Mouse (Mus musculus) heart, embryonic 16.5 days (tissue): ENCODE results near the gene Ncoa6. TPM values are rescaled to one million over a fixed set of nuclear protein-coding genes. Genes with fewer than 3 reads are reported as not detected.
"Not testable (repeated sequence)": the region's sequence is repeated elsewhere in the genome, so short reads cannot be mapped to it uniquely, and the experiment has no call there.

ENCODE experiments used
- ATAC-seq: fragments of 200-750 bp; cut with Nextera tagmentation; replicated peaks from 2 replicates; pipeline ENCODE4 v1.8.0; 2017; ENCODE audit warnings: moderate number of reproducible peaks; ENCODE audit not compliant: insufficient read depth, low FRiP score; ENCODE audit errors: extremely low read depth
- H3K27ac ChIP-seq: fragments of 300-500 bp; sonication (generic); 2 replicates; pipeline ENCODE4 v1.5.1; 2014; ENCODE audit warnings: mild to moderate bottlenecking, low read length, control low read depth, moderate library complexity
- H3K27me3 ChIP-seq: fragments of 300-500 bp; sonication (generic); 2 replicates; pipeline ENCODE4 v1.6.1; 2014; ENCODE audit warnings: low read length, mixed read lengths; ENCODE audit not compliant: control insufficient read depth, insufficient read depth
- H3K36me3 ChIP-seq: fragments of 300-500 bp; sonication (generic); 2 replicates; pipeline ENCODE4 v1.6.1; 2014; ENCODE audit not compliant: control insufficient read depth, insufficient read depth
- H3K4me1 ChIP-seq: fragments of 300-500 bp; sonication (generic); 2 replicates; pipeline ENCODE4 v1.6.1; 2014; ENCODE audit warnings: low read length, mixed read lengths; ENCODE audit not compliant: control insufficient read depth, insufficient read depth
- H3K4me2 ChIP-seq: fragments of 300-500 bp; sonication (generic); 2 replicates; pipeline ENCODE4 v1.6.1; 2014; ENCODE audit warnings: low read depth, mild to moderate bottlenecking, control low read depth, low read length
- H3K4me3 ChIP-seq: fragments of 300-500 bp; sonication (generic); 2 replicates; pipeline ENCODE4 v1.5.1; 2014; ENCODE audit warnings: mild to moderate bottlenecking, control low read depth, low read length
- H3K9ac ChIP-seq: fragments of 300-500 bp; sonication (generic); 2 replicates; pipeline ENCODE4 v1.6.1; 2014; ENCODE audit warnings: low read length, control low read depth
- H3K9me3 ChIP-seq: fragments of 300-500 bp; sonication (generic); replicated peaks from 2 replicates; pipeline ENCODE4 v1.6.1; 2016; ENCODE audit warnings: low read length; ENCODE audit not compliant: control insufficient read depth
- WGBS: fragments of 180-500 bp; shearing (Covaris S2); extraction: QIAGEN DNeasy Blood & Tissue Kit; methylation state at CpG from one replicate; pipeline ENCODE4 v1.1.7; 2014; 5-methylcytosine and 5-hydroxymethylcytosine counted together
- polyA plus RNA-seq: library from polyadenylated mRNA; unstranded; fragments of >200 nt; fragmentation: Nextera tagmentation; extraction: Ambion mirVana; gene quantifications from 2 replicates; pipeline ENCODE4 v1.2.1, GENCODE M21; 2015

Gene Ncoa6
- polyA plus RNA-seq, 1 experiment from 2014 or later, result 13.1 TPM

GRCm38 (mm10) chr2:155451256-155451655 is 22.4 kb downstream of the Ncoa6 start:
- no peak overlapping the region for H3K27ac ChIP-seq
- 0 out of 2 replicates have a peak, but pooled peaks cover 2% of the 10 kb centered on the region for H3K36me3 ChIP-seq
- no peak overlapping the region for H3K4me2 ChIP-seq
- H3K9me3 ChIP-seq, result no peaks in the 10 kb centered on the region; the same call in 1 of the 2 replicates
- H3K9ac ChIP-seq, result no peak overlapping the region
- no peak for ATAC-seq
- no peak overlapping the region for H3K4me3 ChIP-seq
- no peaks in the 10 kb centered on the region for H3K4me1 ChIP-seq
- WGBS, result 90% methylated on average over 5 of the region's 5 CpGs
- H3K27me3 ChIP-seq, result no peaks in the 10 kb centered on the region

GRCm38 (mm10) chr2:155447906-155448305 is 25.8 kb downstream of the Ncoa6 start:
- not testable (repeated sequence) for H3K27ac ChIP-seq, H3K27me3 ChIP-seq, ATAC-seq, H3K36me3 ChIP-seq, H3K4me1 ChIP-seq, H3K9ac ChIP-seq, H3K4me2 ChIP-seq, H3K4me3 ChIP-seq, H3K9me3 ChIP-seq
- WGBS, result 94% methylated on average over 1 of the region's 1 CpGs

- H3K4me1 ChIP-seq, result no peaks in the 10 kb centered on the region
- H3K27me3 ChIP-seq, result no peaks in the 10 kb centered on the region
- no peak overlapping the region for H3K4me3 ChIP-seq
- H3K4me2 ChIP-seq, result no peak overlapping the region
- H3K9me3 ChIP-seq, result no peaks in the 10 kb centered on the region
- ATAC-seq, result no peak
- 0 out of 2 replicates have a peak, but pooled peaks cover 2% of the 10 kb centered on the region for H3K36me3 ChIP-seq
- H3K9ac ChIP-seq, result no peak overlapping the region
- no peak overlapping the region for H3K27ac ChIP-seq
- 63% methylated on average over 2 of the region's 2 CpGs for WGBS
These were observed 30.2 kb downstream of the Ncoa6 start for GRCm38 (mm10) chr2:155443446-155443845.

- H3K4me1 ChIP-seq, result no peaks in the 10 kb centered on the region
- ATAC-seq, result no peak
- H3K4me3 ChIP-seq, result no peak overlapping the region
- H3K9ac ChIP-seq, result no peak overlapping the region
- no peaks in the 10 kb centered on the region for H3K9me3 ChIP-seq
- H3K27me3 ChIP-seq, result no peaks in the 10 kb centered on the region
- no peak overlapping the region for H3K4me2 ChIP-seq
- 80% methylated on average over 4 of the region's 4 CpGs for WGBS
- peaks cover 2% of the 10 kb centered on the region; the same call in 1 of the 2 replicates for H3K36me3 ChIP-seq
- H3K27ac ChIP-seq, result no peak overlapping the region
These were observed 30.8 kb downstream of the Ncoa6 start for GRCm38 (mm10) chr2:155442916-155443315.

- H3K9ac ChIP-seq, result no peak overlapping the region
- no peak for ATAC-seq
These were observed 37.2 kb downstream of the Ncoa6 start for GRCm38 (mm10) chr2:155436445-155436844.

GRCm38 (mm10) chr2:155420911-155421310 is 52.8 kb downstream of the Ncoa6 start:
- no peak overlapping the region for H3K4me2 ChIP-seq
- no peak for ATAC-seq
- H3K9ac ChIP-seq, result no peak overlapping the region
- H3K27me3 ChIP-seq, result no peaks in the 10 kb centered on the region
- H3K27ac ChIP-seq, result no peak overlapping the region
- no peaks in the 10 kb centered on the region for H3K4me1 ChIP-seq
- no peaks in the 10 kb centered on the region for H3K9me3 ChIP-seq
- H3K4me3 ChIP-seq, result no peak overlapping the region
- H3K36me3 ChIP-seq, result peaks cover 33% of the 10 kb centered on the region
- 76% methylated on average over 2 of the region's 2 CpGs for WGBS

More at GRCm38 (mm10) chr2:155436445-155436844, 37.2 kb downstream of the Ncoa6 start:
- H3K36me3 ChIP-seq, result peaks cover 33% of the 10 kb centered on the region
- H3K4me1 ChIP-seq, result no peaks in the 10 kb centered on the region
- H3K4me3 ChIP-seq, result no peak overlapping the region
- no peak overlapping the region for H3K27ac ChIP-seq
- H3K27me3 ChIP-seq, result no peaks in the 10 kb centered on the region
- H3K4me2 ChIP-seq, result no peak overlapping the region
- no peaks in the 10 kb centered on the region for H3K9me3 ChIP-seq

GRCm38 (mm10) chr2:155404635-155405034 is 69.1 kb downstream of the Ncoa6 start:
- H3K4me3 ChIP-seq, result no peak overlapping the region
- ATAC-seq, result no peak
- 90% methylated on average over 1 of the region's 1 CpGs for WGBS
- H3K9ac ChIP-seq, result no peak overlapping the region
- H3K4me1 ChIP-seq, result peaks cover 10% of the 10 kb centered on the region
- no peaks in the 10 kb centered on the region for H3K9me3 ChIP-seq
- H3K4me2 ChIP-seq, result no peak overlapping the region
- no peak overlapping the region; the same call in 1 of the 2 replicates for H3K27ac ChIP-seq
- H3K36me3 ChIP-seq, result peaks cover 46% of the 10 kb centered on the region
- H3K27me3 ChIP-seq, result no peaks in the 10 kb centered on the region

- H3K9me3 ChIP-seq, result no peaks in the 10 kb centered on the region
- no peak for ATAC-seq
- peaks cover 10% of the 10 kb centered on the region for H3K4me1 ChIP-seq
- no peak overlapping the region for H3K4me3 ChIP-seq
- no peak overlapping the region for H3K9ac ChIP-seq
- no peak overlapping the region for H3K4me2 ChIP-seq
- H3K36me3 ChIP-seq, result peaks cover 43% of the 10 kb centered on the region
- H3K27me3 ChIP-seq, result no peaks in the 10 kb centered on the region
- WGBS, result 95% methylated on average over 4 of the region's 4 CpGs
- H3K27ac ChIP-seq, result no peak overlapping the region
These were observed 71.8 kb downstream of the Ncoa6 start for GRCm38 (mm10) chr2:155401926-155402325.

- no peaks in the 10 kb centered on the region for H3K9me3 ChIP-seq
- H3K27me3 ChIP-seq, result no peaks in the 10 kb centered on the region
- peaks cover 10% of the 10 kb centered on the region for H3K4me1 ChIP-seq
- H3K9ac ChIP-seq, result no peak overlapping the region
- H3K4me3 ChIP-seq, result no peak overlapping the region
- no peak overlapping the region for H3K4me2 ChIP-seq
- no peak overlapping the region; the same call in 1 of the 2 replicates for H3K27ac ChIP-seq
- H3K36me3 ChIP-seq, result peaks cover 35% of the 10 kb centered on the region
- no peak for ATAC-seq
These were observed 73.4 kb downstream of the Ncoa6 start for GRCm38 (mm10) chr2:155400276-155400675.
